20 mouse cellular contexts compared by ENCODE assay signal in genomic region chr2:166631189-166631588, GRCm38 (mm10).
A peak's percentile ranks its signal among the peaks of the same experiment; 100 is the strongest.
DNase-seq lines count a peak whose midpoint lies in the region; TF ChIP-seq lines count a peak whose summit lies in the region.
"Had no signal": no experiment of that assay in that cellular context is flagged by ENCODE, and none has a peak within 500 bp of the region (broad histone marks: within the 10 kb centered on the region; RNA-seq: fewer than 3 reads in every experiment).

No protein-coding gene starts in this region.

- H3K79me2 ChIP-seq in macrophage (ENCODE audit: inconsistent target) = peaks cover 84% of the 10 kb centered on the region; the same call in 1 of the 2 replicates

- H3K4me1 ChIP-seq in bone marrow, adult 2 months (ENCODE audit: control insufficient read depth, insufficient read depth, low read length) = peaks cover 16% of the 10 kb centered on the region
- peaks cover 60% of the 10 kb centered on the region for H3K4me1 ChIP-seq in bone marrow macrophage, adult 2 months (ENCODE audit: control insufficient read depth, insufficient read depth, low read length)
- H3K4me1 ChIP-seq: embryonic facial prominence, embryonic 13.5 days; lung, embryonic 15.5 days had no signal

- TF ChIP-seq POLR2A in bone marrow, adult 2 months (IDR thresholded peaks at IDR 0.05; ENCODE audit: borderline replicate concordance, control insufficient read depth, low read depth, low read length) = no peak
- TF ChIP-seq POLR2A in bone marrow macrophage, adult 2 months (IDR thresholded peaks at IDR 0.05; ENCODE audit: borderline replicate concordance, low read depth, low read length) = no peak

- no peak for TF ChIP-seq CTCF in left cerebral cortex, adult 2 months (IDR thresholded peaks at IDR 0.05)
- TF ChIP-seq CTCF in bone marrow, adult 2 months (IDR thresholded peaks at IDR 0.05; ENCODE audit: control insufficient read depth, insufficient read depth, low read length) = no peak
- no peak for TF ChIP-seq CTCF in bone marrow macrophage, adult 2 months (IDR thresholded peaks at IDR 0.05; ENCODE audit: low read depth, low read length)

- 48% methylated on average over 5 of the region's 5 CpGs for WGBS in bone marrow, adult 2 months
- WGBS in macrophage (ENCODE audit: missing documents) = 72% methylated on average over 5 of the region's 5 CpGs

- peak overlapping the region; percentile 13 for H3K27ac ChIP-seq in left cerebral cortex, adult 2 months
- peak overlapping the region; percentile 67 for H3K27ac ChIP-seq in bone marrow, adult 2 months (ENCODE audit: control insufficient read depth, insufficient read depth, low read depth, low read length, poor library complexity)
- peak overlapping the region; percentile 87 for H3K27ac ChIP-seq in bone marrow macrophage, adult 2 months (ENCODE audit: insufficient read depth, low read depth, low read length)
- peak overlapping the region; percentile 30 for H3K27ac ChIP-seq in macrophage
- H3K27ac ChIP-seq: embryonic facial prominence, embryonic 13.5 days; forebrain, embryonic 12.5 days; kidney, postnatal 0 days; liver, embryonic 14.5 days; lung, embryonic 15.5 days; midbrain, embryonic 13.5 days had no signal

- DNase-seq in left cerebral cortex, adult 2 months (ENCODE audit: extremely low spot score in 1 of 2, low spot score in 2 of 2) = no peak
- DNase-seq in left cerebral cortex, postnatal 4 days = no peak
- DNase-seq in kidney, adult 18-20 months = no peak
- no peak for DNase-seq in urinary bladder, postnatal 4 days (ENCODE audit: low spot score in 2 of 2)
- DNase-seq in cerebellum, postnatal 25 days = no peak
- DNase-seq: adrenal gland, adult 2 months; heart, postnatal 14 days; kidney, adult 2 months; lung, postnatal 4 days had no signal

- no peak overlapping the region for H3K4me3 ChIP-seq in left cerebral cortex, adult 2 months
- no peak overlapping the region for H3K4me3 ChIP-seq in bone marrow, adult 2 months (replicated peaks; ENCODE audit: control insufficient read depth, low read depth, low read length)
- H3K4me3 ChIP-seq in bone marrow macrophage, adult 2 months (ENCODE audit: insufficient read depth, low read length) = no peak overlapping the region
- H3K4me3 ChIP-seq in macrophage (ENCODE audit: inconsistent target) = no peak overlapping the region
- H3K4me3 ChIP-seq: embryonic facial prominence, embryonic 13.5 days; erythroblast, embryonic 14.5 days; forebrain, embryonic 12.5 days; limb, embryonic 13.5 days; lung, embryonic 15.5 days; midbrain, embryonic 13.5 days had no signal

- H3K36me3 ChIP-seq in macrophage (ENCODE audit: inconsistent target) = peaks cover 42% of the 10 kb centered on the region
- H3K36me3 ChIP-seq: lung, embryonic 15.5 days had no signal

- intact Hi-C loops in left cerebral cortex, adult 2 months (cut with DNase I) = no loop called here
- intact Hi-C loops in left cerebral cortex, postnatal 4 days (cut with DNase I) = no loop called here

Comparison
In these comparisons a context has a peak if more than half of its experiments do, and no peak if none do; other contexts are left out.
1. H3K27ac ChIP-seq: peak in every context shown above with its lines; median percentile 87 in bone marrow macrophage, adult 2 months; 67 in bone marrow, adult 2 months; 30 in macrophage; 13 in left cerebral cortex, adult 2 months.